Mouse (Mus musculus) 3134 (cell line): ENCODE data around the gene Slx1b.
"Not testable (repeated sequence)": the region's sequence is repeated elsewhere in the genome, so short reads cannot be mapped to it uniquely, and the experiment has no call there.

Experiments
- DNase-seq: peaks from one replicate; pipeline ENCODE4 v3.0.0-alpha.2; 2011; ENCODE audit warnings: low spot score; ENCODE audit not compliant: insufficient read length; ENCODE audit errors: extremely low read depth

The Slx1b gene

GRCm38 (mm10) chr7:126702861-126703756 is 7.5 kb upstream of the Slx1b start:
- DNase-seq: no peak

GRCm38 (mm10) chr7:126702358-126702757 is 6.8 kb upstream of the Slx1b start:
- DNase-seq: no peak

- DNase-seq: no peak
Measured at GRCm38 (mm10) chr7:126701559-126702357, 6.2 kb upstream of the Slx1b start.

GRCm38 (mm10) chr7:126701070-126701469 is 5.5 kb upstream of the Slx1b start:
- DNase-seq: peak; percentile 62

GRCm38 (mm10) chr7:126700063-126701015 is 4.8 kb upstream of the Slx1b start:
- no peak for DNase-seq

GRCm38 (mm10) chr7:126697838-126698237 is 2.3 kb upstream of the Slx1b start:
- DNase-seq: no peak

- DNase-seq: no peak
Measured at GRCm38 (mm10) chr7:126696886-126697285, 1.3 kb upstream of the Slx1b start.

GRCm38 (mm10) chr7:126696303-126696702 is 719 bp upstream of the Slx1b start:
- DNase-seq: no peak

- DNase-seq: no peak
Measured at GRCm38 (mm10) chr7:126695210-126695611, 373 bp downstream of the Slx1b start, which contains the start of gene Bola2. Gene Bola2 (plus strand): TSS chr7:126695401.

- DNase-seq: no peak
Measured at GRCm38 (mm10) chr7:126694441-126695051, 1.0 kb downstream of the Slx1b start.

- no peak for DNase-seq
Measured at GRCm38 (mm10) chr7:126693781-126694180, 1.8 kb downstream of the Slx1b start.

- peak; percentile 38 for DNase-seq
Measured at GRCm38 (mm10) chr7:126693256-126693655, 2.3 kb downstream of the Slx1b start.

GRCm38 (mm10) chr7:126692426-126692825 is 3.2 kb downstream of the Slx1b start:
- no peak for DNase-seq

GRCm38 (mm10) chr7:126691676-126692075 is 3.9 kb downstream of the Slx1b start:
- no peak for DNase-seq

GRCm38 (mm10) chr7:126690737-126691136 is 4.8 kb downstream of the Slx1b start:
- no peak for DNase-seq

GRCm38 (mm10) chr7:126689021-126689420 is 6.6 kb downstream of the Slx1b start:
- DNase-seq: no peak

- DNase-seq: not testable (repeated sequence)
Measured at GRCm38 (mm10) chr7:126688156-126688555, 7.4 kb downstream of the Slx1b start.

GRCm38 (mm10) chr7:126681221-126681620 is 14.4 kb downstream of the Slx1b start:
- no peak for DNase-seq

GRCm38 (mm10) chr7:126679683-126680082 is 15.9 kb downstream of the Slx1b start:
- DNase-seq: no peak
